Mouse (Mus musculus) right cerebral cortex, adult 18-20 months (tissue): ENCODE measurements around the gene Atg9a.

ENCODE experiments used
- DNase-seq: peaks from one replicate; pipeline ENCODE4 v3.0.0; 2022; ENCODE audit warnings: mixed read lengths

The Atg9a gene

DNA sequence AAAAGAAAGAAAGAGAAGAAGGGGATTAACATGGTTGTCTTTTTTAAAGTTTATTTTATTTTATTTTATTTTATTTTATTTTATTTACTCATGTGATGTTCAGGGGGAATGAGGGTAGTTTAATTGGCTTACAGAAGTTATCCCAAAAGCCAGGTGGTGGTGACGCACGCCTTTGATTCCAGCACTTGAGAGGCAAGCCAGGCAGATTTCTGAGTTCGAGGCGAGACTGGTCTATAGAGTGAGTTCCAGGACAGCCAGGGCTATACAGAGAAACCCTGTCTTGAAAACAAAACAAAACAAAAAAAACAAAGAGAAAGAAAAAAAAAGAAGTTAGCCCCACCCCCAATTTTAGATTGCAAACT is 31.8 kb downstream of the Atg9a start:
- DNase-seq: no peak

DNA sequence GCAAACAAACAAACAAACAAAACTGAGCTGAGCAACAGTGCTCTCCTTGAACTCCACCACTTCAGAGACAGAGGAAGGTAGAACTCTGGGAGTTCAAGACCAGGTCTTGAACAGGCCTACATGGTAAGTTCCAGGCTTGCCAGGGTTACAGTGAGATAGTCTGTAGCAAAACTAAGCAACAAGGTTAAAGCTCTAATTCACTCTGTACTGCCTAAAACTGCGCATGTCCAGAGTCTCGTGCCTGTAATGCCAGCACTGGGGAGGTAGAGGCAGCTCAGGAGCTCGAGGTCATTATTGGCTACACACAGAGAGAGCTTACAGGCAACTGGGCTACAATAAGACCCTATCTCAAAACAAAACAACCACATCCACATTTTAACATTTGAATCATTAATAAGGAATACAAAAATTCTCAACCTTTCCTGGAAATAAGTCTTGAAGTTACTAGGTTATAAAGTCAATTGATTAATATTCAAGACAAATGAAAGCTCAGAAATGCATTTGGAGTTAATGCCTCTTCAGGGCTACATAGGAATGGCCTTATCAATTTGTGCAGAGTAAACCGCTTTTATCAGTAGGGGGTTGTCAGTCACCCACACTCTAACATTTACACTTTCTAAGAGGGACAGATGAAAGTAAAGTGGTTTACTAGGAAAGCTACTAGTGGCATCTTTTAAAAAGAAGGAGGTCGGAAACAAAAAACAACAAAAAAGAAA is 32.3 kb downstream of the Atg9a start:
- no peak for DNase-seq

DNA sequence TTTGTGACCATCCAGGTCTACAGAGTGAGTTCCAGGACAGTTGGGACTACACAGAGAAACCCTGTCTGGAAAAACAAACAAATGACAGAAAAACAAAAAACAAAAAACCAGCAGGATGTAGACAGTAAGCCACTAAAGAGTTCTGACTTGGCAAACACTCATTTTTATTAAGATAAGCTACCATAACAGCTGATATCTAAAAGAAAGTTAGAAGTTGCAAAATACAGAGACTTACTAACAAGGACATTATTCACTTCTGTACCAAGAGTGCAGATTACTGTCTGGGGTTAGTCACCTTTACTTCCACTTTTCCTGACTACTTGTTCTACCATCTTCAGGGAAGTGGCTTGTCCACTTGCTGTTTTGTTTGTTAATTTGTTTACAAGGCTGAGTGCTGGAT is 33.0 kb downstream of the Atg9a start:
- DNase-seq: no peak

DNA sequence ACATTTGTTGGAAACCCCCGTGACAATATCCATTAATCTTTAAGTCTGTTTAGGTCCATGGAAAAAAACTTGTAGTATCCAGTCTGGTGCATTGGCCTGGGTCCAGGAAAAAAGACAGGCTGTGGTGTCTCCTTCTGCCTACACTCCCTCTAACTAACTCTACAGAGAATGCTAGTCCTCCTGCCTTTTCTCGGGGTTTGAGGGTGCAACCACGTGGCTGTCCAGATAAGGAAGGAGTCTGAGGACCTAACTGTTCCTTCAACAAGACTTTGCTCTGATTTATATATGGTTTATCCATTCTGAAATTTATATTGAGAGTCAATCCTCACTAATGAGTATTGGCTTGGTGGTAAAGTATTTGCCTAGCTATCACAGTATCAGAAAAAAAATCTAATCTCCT is 36.2 kb downstream of the Atg9a start:
- DNase-seq: no peak

DNA sequence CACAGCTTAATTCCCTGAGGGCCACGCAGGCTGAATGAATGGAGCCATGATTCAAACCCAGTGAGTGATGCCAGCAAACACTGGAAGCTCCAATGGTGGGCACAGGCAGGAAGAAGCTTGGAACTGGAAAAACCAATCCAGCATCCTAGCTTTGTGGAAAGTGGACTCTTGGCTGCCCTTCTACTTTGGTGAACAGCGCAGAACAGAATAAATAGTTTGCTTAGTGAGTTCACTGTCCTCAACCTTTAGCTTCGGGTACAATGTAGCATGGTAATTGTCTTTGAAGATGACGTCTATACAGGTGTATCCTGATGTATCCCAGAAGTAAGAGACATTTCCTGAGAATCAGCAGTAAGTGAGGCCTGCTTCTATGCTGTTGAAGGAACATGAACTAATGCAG is 43.3 kb downstream of the Atg9a start:
- DNase-seq: no peak

DNA sequence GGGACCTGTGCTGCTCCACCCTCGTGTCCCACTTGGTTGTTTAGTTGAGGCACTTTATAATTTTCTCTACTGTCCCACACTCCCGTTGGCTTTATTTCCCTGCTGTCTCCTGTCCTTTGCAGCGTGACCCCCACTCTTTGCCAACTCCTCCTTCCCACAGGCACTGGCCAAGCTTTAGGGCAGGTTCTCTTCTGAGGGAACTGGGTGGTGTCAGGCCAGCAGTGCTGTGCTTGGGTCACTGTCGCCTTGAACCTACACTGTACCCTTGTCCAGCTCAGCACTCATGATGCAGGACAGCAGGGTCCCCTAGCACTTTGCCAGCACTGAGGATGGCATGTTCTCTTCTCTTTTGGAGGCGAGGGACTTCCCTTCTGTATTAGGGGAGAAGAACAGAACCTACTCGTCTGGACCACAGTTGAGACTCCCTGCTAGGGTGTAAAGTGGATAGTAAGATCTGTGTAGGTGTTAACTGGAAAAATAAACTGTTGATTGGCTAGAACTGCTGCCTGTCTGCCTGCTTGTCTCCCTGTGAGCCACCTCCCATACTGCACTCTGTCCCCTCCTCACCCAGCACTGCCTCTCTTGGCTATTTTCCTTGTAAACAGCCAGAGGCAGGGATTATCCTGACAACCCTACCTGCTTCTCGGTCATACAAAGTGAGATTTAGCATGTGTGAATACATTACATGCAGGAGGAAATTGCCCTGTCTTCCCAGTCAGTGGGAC is 44.4 kb downstream of the Atg9a start:
- DNase-seq: no peak

DNA sequence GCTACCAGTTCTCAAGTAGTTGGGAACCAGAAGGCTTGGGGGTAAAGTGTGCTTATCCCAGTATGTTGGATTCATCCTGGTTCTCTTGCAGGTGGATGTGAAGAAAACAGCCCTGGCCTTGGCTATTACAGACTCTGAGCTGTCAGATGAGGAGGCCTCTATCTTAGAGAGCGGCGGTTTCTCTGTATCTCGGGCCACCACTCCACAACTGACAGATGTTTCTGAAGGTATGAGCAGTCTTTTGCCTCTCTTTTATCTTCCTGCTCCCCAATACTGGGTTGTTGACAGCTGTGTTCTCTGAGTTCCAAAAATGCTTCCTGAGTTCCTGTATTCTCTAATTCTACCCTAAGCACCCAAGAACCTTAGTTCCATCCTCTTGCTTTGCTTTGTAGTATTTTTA is 46.4 kb downstream of the Atg9a start:
- no peak for DNase-seq

DNA sequence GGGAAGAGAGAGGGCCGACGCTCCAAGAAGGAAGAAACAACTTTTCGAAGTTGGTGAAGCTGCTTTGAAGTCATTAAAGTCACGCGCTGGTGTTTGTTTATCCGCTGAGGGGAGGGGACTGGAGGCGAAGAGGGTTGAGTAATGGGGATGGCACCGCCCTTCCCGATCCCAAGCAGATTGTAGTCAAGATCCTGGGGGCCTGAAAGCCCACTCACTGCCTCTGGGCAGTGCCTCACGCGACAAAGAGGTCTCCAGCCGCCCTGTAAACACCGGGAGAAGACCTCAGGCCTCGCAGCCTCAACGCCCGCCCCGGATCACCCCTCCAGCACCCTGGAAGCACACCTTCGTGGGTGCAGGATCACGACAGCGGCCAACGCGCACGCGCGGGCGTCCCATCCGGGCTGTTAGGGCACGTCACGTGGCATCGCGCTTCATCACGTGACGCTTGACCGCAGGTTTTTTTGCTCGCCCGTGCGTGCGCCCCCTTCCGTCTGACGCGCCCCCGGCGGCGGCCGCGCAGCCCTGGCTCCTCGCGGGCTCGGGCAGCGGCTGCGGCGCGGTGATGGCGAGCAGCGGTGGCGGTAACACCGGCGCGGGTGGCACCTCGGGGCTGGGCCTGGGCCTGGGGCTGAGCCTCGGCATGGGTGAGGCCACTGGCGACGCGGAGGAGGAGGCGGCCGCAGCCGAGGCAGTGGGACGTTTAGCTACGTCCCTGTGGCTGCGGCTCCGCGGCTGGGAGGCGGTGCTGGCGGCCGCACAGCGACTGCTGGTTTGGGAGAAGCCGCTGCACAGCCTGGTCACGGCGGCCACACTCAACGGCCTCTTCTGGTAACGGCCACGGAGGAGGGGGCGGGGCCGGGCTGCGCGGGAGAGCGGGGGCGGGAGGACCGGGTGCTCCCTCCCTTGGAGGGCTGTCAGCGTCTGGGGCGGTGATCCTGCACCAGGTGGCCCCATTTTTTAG is 49.4 kb downstream of the Atg9a start, which contains the start of the genes Cnppd1 and Retreg2:
Gene Cnppd1 (minus strand): TSS at position 411 of the 961 bp plus-strand sequence.
Gene Retreg2 (plus strand): TSS at position 478 of the 961 bp plus-strand sequence.
- DNase-seq: peak; percentile 94

DNA sequence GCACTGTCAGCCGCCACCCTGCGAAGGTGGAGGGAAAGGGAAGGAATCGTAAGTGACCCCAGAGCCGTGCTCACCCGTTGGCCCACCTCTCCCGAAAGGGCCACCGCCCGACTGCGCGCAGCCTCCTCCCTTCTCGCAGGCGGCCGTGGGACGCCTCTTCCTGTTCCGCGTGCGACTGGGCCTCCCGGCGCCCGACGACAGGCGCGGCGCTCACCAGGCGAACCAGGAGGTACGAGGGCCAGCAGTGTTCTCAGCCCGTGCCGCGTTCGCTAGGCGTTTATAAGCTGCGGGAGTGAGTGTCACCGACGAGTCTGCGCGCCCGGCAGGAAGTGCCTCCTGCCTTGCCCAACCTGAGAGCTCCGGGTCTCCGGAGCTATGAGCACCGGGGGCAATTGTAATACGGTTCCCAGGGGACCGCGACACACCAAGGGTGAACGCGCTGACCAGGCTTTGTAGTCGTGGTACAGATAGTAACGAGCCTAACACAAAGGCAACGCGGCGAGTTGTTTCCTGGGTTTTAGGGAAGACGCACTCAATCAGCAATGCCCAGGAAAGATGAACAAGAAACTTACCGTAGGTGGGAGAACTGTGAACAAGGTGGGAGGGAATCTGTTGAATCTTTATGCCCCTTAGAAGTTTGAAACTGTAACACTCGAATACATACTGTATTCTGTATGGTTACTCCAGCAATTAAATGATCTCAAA is 50.4 kb downstream of the Atg9a start:
- peak; percentile 67 for DNase-seq

DNA sequence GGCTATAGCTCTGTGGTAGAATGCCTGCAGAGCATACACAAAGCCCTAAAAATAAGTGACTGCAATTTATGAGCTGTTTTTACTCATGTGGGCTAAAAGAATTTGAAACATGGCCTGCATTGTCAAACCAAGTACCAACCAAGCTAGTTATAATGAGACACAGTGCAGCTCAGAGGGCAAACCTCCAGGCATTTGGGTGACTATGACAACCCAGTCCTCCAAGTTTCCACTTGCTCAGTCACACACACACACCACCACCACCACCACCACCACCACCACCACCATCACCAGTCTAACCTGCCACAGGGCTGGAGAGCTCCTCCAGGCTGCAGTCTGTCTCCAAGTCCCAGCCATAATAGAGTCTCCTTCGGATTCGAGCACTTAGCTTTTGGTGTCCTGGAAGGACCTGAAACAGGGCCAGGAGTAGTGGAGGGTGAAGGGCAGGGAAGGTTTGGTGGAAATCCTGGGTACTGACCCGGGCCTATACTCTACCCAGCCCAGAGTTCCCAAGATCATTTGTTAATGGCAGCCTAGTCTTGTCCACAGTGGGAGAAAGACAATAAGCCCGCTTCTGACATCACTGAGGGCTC is 51.3 kb downstream of the Atg9a start:
- DNase-seq: no peak

DNA sequence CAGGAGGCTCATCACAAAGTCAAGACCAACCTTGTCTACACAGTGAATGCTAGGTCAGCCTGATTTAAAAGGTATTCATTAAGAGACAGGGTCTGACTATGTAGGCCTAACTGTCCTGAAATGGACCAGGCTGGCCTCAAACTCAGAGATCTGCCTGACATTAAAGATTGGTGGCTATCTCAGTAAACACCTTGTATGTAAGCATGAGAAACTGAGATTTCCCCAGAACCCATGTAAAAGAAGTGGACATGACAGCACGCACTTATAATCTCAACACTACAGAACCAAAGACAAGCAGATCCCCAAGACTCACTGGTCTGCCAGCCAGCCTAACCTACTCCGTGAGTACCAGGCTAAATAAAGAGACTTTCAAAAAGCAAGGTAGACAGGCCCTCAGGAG is 53.5 kb downstream of the Atg9a start:
- no peak for DNase-seq

DNA sequence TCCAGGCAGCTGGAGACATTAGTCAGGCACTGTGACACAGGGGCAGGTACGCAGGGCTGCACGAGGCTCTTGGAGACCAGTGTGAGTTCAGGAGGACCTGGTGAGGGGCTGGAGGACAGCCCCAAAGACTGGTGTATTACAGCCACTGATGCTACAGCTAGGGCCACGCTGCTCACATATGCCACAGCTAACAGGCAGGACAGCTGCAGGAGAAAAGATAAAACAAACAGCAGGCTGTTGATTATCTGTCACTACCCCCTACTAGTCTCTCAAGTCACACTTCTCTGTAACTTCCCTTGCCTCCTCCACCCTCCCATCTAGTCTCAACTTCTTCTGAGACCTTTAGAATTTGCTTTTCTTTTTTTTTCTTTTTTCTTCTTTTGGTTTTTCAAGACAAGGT is 55.3 kb downstream of the Atg9a start:
- no peak for DNase-seq

DNA sequence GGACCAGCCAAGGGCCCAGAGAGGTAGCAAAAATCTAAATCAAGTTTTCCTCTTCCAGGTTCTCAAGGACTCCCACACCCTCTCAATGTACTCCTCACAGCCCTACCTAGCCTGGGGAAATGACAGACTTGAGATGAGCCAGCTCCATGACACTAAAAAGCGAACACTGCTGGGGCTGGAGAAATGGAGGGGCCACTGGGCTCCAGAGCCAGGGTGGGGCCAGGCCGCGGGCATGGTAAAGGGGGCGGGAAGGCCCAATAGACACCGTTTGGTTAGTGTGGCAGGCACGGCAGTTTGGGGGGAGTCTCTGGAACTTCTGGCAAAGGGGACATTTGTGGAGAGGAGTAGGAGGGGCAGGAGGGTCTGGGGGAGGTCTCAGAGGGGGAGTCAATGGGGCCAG is 55.7 kb downstream of the Atg9a start:
- DNase-seq: no peak

DNA sequence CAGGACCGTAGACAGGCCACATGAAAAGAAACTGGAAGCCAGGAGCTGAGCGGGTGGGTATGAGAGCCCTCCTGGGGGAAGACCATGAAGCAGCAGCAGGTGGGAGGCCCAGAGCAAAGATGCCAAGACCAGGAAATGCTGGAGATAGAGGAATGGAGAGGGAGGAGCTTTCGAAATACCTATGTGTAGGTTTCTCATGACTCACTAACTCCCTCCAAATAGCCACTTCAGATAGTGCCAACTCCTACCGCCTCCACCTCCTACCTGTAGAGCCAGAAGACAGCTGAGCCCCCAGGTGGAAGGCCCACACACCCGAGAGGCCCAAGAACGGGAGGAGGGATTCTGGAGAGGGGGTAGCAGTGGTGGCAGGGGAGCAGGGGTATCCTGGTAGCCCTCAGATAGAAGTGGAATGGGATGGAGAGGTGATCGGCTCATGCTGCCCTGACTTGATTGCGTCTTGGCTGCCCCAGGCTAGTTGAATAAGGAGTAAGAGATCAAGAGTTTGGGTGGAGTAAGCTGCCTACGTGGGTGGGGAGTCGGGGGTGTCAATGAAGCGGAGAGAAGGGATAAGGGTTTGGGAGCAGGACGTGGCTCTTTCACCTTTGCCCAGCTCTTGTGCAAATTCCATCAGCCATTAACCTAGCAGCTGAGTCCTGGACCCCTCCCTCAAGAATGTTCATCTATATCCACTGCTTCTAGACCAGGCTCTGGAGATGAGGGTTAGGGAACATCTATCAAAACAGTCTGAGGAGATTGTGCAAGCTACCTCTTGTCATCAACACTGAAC is 58.4 kb downstream of the Atg9a start, which contains the start of gene Slc23a3:
Gene Slc23a3 (minus strand): TSS at position 470 of the 787 bp plus-strand sequence.
- DNase-seq: no peak
